Mouse (Mus musculus) liver, adult (tissue): ENCODE measurements around the gene Ltk.

Source experiments
- GATA4 ChIP-seq: IDR thresholded peaks from 2 replicates; pipeline ENCODE4 v1.6.1; 2014; ENCODE audit warnings: mild to moderate bottlenecking, low read length; ENCODE audit not compliant: insufficient replicate concordance

Gene Ltk

GRCm38 (mm10) chr2:119789996-119790395 lies 29.8 kb upstream of the Ltk start:
- no peak for TF ChIP-seq GATA4

GRCm38 (mm10) chr2:119787206-119787883 lies 27.1 kb upstream of the Ltk start, which contains the start of gene Rpap1:
Gene Rpap1 (minus strand): TSS chr2:119787537.
- TF ChIP-seq GATA4, result no peak

- no peak for TF ChIP-seq GATA4
Observed at GRCm38 (mm10) chr2:119767246-119767645, 7.0 kb upstream of the Ltk start.

DNA sequence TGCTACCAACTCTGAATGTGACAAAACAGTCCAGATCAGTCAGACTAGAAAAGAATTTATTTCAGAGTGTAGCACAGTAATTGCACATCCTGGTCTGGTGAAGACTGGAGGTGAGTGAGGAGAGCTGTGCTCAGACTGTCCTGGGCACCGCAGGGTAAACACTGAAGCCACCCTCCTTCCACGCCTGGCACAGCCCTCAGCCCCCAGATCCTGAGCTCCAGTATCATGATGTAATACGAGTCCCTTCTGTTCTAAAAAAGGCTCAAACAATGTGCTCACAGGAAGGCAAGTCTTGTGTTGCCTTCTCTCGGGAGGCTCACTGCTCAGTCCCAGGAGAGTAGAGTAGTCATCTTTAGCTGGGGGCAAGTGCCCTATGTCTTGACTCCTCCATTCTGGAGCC lies 3.7 kb upstream of the Ltk start:
- no peak for TF ChIP-seq GATA4

DNA sequence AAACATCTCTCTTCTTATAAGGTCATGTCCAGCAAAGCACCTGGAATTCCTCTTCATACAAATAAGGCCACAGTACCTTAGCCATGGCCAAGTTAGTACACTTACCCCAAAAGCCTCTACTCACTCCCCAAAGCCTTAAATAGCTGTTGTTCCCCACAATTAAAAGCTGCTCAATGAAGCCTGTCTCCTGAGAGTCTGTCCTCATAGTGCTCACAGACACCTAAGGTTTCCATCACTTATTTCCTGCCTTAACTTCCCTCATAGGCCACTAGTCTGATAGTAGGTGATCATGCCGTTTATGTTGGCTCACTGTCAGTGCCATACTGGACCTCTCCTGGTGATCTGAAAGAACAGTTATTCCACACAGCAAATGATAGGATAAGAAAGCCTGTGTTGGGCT lies 2.0 kb upstream of the Ltk start:
- no peak for TF ChIP-seq GATA4

DNA sequence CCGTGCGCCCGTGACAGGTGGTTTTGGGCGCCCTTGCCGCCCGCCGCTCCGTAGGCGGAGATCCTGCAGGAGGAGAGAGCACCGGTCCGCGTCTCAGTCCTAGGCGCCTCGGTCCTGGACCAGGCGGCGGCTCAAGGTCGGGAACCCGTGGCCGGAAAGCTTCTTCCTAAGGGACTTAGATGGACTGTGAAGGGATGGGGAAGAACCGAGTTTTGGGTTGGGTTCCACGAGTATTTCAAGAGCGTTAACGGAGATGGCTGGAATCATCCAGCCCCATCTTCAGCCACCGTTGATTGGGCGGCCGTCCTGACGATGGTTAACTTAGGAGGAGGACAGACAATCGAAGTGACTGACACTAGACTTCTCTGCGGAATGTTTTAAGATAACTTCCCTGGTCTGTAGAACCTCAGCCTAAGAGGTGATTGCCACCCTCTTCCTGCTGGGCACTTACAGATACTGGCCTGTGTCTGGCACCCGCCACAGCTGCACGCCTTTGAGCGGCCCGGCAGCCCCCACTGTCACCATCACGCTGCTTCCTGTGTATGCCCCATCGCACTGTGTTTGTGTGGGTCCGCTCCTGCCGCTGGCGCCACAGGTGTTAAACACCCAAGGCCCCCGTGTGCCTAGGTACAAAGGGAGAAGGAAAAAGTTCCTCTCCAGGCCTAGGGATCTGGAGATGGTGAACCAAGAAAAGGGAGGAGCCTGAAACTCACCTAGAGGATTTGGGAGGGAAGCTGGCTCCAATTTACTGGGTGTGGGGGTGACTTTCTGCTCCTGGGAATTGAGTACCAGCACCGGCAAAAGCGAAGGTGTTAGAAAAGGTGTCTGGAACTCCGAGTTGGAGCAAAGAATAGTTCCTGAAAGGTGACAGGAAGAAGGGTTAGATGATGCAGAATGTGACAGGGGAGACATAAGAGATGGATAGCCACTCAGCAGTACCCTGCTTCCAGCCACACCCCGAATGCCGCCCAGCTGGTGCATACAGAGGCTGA lies 1.1 kb downstream of the Ltk start:
- no peak for TF ChIP-seq GATA4

- TF ChIP-seq GATA4, result no peak
Observed at GRCm38 (mm10) chr2:119758101-119758843, 2.0 kb downstream of the Ltk start.

GRCm38 (mm10) chr2:119757601-119758100 lies 2.6 kb downstream of the Ltk start:
- no peak for TF ChIP-seq GATA4

DNA sequence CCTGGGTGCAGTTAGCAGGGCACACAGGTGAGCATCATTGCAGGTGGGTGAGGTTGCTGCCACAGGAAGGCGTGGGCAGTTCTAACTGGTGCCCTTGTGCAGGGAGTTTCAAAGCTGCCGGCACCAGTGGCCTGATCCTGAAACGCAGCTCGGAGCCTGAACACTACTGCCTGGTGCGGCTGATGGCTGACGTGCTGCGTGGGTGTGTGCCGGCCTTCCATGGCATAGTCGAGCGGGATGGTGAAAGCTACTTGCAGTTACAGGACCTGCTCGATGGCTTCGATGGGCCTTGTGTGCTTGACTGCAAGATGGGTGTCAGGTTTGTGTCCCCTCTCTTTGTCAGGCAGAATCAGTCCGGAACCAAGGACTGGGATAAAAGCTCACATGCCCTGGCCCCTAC lies 11.0 kb downstream of the Ltk start:
- TF ChIP-seq GATA4, result no peak

DNA sequence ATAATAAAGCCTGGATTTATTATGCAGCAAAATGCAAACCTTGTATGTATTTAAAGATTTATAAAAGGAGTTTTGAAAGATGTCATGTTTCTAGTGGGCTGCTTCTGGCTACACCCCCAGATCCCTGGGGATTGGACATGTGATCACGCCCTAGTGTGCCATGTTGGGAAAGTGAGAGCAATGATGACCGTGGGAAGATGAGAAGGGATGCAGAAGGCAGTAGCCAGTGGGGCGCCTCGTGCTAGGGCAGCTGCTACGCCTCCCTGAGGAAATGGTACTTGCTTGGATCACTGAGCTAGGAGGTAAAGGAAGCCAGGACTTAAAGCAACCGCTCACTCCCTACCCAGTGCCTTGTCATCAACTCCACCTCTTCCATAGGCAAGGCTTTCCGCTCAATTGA lies 12.7 kb downstream of the Ltk start:
- TF ChIP-seq GATA4, result no peak

GRCm38 (mm10) chr2:119745281-119745680 lies 14.9 kb downstream of the Ltk start:
- no peak for TF ChIP-seq GATA4

DNA sequence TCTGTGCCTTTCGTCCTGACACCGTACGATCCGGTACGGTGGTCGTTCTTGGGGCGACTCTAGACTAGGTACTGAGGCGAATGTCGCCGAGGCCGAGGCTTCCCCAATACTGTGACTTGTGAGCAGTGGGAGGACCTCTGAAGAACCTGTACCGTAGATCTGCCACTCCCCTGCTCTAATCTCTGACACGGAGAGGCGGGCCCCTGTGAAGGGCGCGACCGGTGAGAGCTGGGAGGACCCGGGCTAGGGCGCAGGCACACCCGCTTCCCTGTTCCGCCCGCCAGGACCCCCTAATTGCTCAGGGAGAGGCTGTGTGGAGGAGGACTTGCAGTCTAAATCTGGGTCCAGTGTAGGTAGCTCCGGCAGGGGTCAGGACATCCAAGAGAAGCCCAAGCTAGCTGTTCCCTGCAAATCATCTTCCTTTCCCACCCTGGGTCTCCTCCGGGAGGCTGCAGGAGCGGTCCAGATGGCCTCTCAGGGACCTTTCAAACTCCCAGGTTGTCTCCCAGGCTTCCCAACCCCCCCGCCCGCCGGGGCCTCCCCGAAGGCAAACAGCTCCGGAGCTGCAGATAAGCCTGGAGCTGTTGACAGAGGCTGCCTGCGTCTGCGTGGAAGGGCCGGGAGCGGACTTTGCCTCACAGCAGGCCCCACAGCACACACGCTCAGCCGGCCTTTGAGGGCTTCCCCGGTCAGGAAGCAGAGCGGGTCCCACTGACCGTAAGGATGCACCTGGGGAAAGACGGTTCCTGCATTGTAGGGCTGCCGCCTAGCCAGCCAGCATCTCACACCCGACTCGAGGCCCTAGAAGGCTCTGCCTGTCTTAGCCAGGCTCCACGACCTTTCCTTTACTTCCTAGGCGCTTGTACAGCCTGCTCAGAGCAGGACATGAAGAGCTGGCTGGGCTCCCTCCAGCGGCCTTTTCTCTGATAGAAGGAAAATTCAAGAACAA lies 15.8 kb downstream of the Ltk start:
- peak; percentile 22; the same call in 1 of the 2 replicates for TF ChIP-seq GATA4

- TF ChIP-seq GATA4, result no peak
Observed at GRCm38 (mm10) chr2:119743808-119744162, 16.4 kb downstream of the Ltk start.

- TF ChIP-seq GATA4, result no peak
Observed at GRCm38 (mm10) chr2:119743176-119743807, 16.9 kb downstream of the Ltk start.
